ENCODE assay signal across 11 mouse cellular contexts in genomic region chr10:112876655-112877393, GRCm38 (mm10). TPM values are rescaled to one million over a fixed set of nuclear protein-coding genes. Genes with fewer than 3 reads are reported as not detected.
A peak's percentile ranks its signal among the peaks of the same experiment; 100 is the strongest.
DNase-seq lines count a peak whose midpoint lies in the region; ATAC-seq and TF ChIP-seq lines count a peak whose summit lies in the region.
"Had no signal": no experiment of that assay in that cellular context is flagged by ENCODE, and none has a peak within 500 bp of the region (broad histone marks: within the 10 kb centered on the region; RNA-seq: fewer than 3 reads in every experiment).

No protein-coding gene starts in this region.

- H3K4me1 ChIP-seq in hindbrain, embryonic 10.5 days (replicated peaks) = no peaks in the 10 kb centered on the region; the same call in 1 of the 2 replicates
- no peaks in the 10 kb centered on the region for H3K4me1 ChIP-seq in hindbrain, postnatal 0 days (ENCODE audit: insufficient read depth, low read length)
- 0 out of 2 replicates have a peak, but pooled peaks cover 6% of the 10 kb centered on the region for H3K4me1 ChIP-seq in forebrain, embryonic 14.5 days (ENCODE audit: control insufficient read depth, insufficient read depth, low read length)
- peaks cover 4% of the 10 kb centered on the region; the same call in 1 of the 2 replicates for H3K4me1 ChIP-seq in hindbrain, embryonic 15.5 days (replicated peaks)
- peaks cover 7% of the 10 kb centered on the region for H3K4me1 ChIP-seq in neural tube, embryonic 13.5 days (replicated peaks)
- H3K4me1 ChIP-seq: limb, embryonic 13.5 days had no signal

- TF ChIP-seq CTCF in hindbrain, postnatal 0 days (IDR thresholded peaks at IDR 0.05; ENCODE audit: low read depth) = no peak

- WGBS in hindbrain, embryonic 10.5 days = 32% methylated on average over 1 of the region's 1 CpGs
- 16% methylated on average over 1 of the region's 1 CpGs for WGBS in hindbrain, postnatal 0 days
- 44% methylated on average over 1 of the region's 1 CpGs for WGBS in forebrain, embryonic 14.5 days
- WGBS in hindbrain, embryonic 15.5 days = 32% methylated on average over 1 of the region's 1 CpGs
- 9% methylated on average over 1 of the region's 1 CpGs for WGBS in neural tube, embryonic 13.5 days

- no peak for DNase-seq in hindbrain, embryonic 10.5 days (ENCODE audit: low spot score)
- no peak for DNase-seq in hindbrain, postnatal 0 days (ENCODE audit: low spot score)
- peak; percentile 33 for DNase-seq in forebrain, embryonic 14.5 days (ENCODE audit: low spot score)
- DNase-seq in kidney, adult 18-20 months = no peak
- DNase-seq in layer of hippocampus, adult 11-12 months (ENCODE audit: low spot score) = no peak
- no peak for DNase-seq in adrenal gland, adult 8-10 months
- DNase-seq: cerebellum, adult 18-20 months; right cerebral cortex, postnatal 25 days had no signal

- no peaks in the 10 kb centered on the region for H3K27me3 ChIP-seq in hindbrain, embryonic 10.5 days (ENCODE audit: insufficient read depth, poor library complexity, severe bottlenecking)
- no peaks in the 10 kb centered on the region for H3K27me3 ChIP-seq in hindbrain, postnatal 0 days (ENCODE audit: insufficient read depth, low read length)
- no peaks in the 10 kb centered on the region for H3K27me3 ChIP-seq in forebrain, embryonic 14.5 days (replicated peaks; ENCODE audit: control insufficient read depth, insufficient read depth, low read length)
- H3K27me3 ChIP-seq in hindbrain, embryonic 15.5 days = no peaks in the 10 kb centered on the region
- H3K27me3 ChIP-seq in neural tube, embryonic 13.5 days = no peaks in the 10 kb centered on the region
- H3K27me3 ChIP-seq: limb, embryonic 13.5 days had no signal

- no peaks in the 10 kb centered on the region for H3K36me3 ChIP-seq in hindbrain, embryonic 10.5 days
- no peaks in the 10 kb centered on the region for H3K36me3 ChIP-seq in hindbrain, postnatal 0 days (ENCODE audit: insufficient read depth, low read length)
- H3K36me3 ChIP-seq in forebrain, embryonic 14.5 days (ENCODE audit: control insufficient read depth, insufficient read depth, low read length) = no peaks in the 10 kb centered on the region
- no peaks in the 10 kb centered on the region for H3K36me3 ChIP-seq in hindbrain, embryonic 15.5 days
- H3K36me3 ChIP-seq in neural tube, embryonic 13.5 days = no peaks in the 10 kb centered on the region
- H3K36me3 ChIP-seq: limb, embryonic 13.5 days had no signal

- no peaks in the 10 kb centered on the region for H3K9me3 ChIP-seq in hindbrain, embryonic 10.5 days
- no peaks in the 10 kb centered on the region for H3K9me3 ChIP-seq in hindbrain, postnatal 0 days (ENCODE audit: low read length)
- no peaks in the 10 kb centered on the region for H3K9me3 ChIP-seq in forebrain, embryonic 14.5 days (replicated peaks; ENCODE audit: control insufficient read depth, low read length)
- no peaks in the 10 kb centered on the region for H3K9me3 ChIP-seq in hindbrain, embryonic 15.5 days
- no peaks in the 10 kb centered on the region for H3K9me3 ChIP-seq in neural tube, embryonic 13.5 days
- H3K9me3 ChIP-seq: limb, embryonic 13.5 days had no signal

- ATAC-seq in hindbrain, postnatal 0 days = no peak
- peak; percentile 40; the same call in 1 of the 2 replicates for ATAC-seq in forebrain, embryonic 14.5 days
- ATAC-seq in hindbrain, embryonic 15.5 days (ENCODE audit: low FRiP score, low read depth) = 0 out of 2 replicates have a peak, but pooled peaks have one; percentile 59
- peak; percentile 94 for ATAC-seq in neural tube, embryonic 13.5 days (ENCODE audit: low read depth)

- H3K27ac ChIP-seq in hindbrain, embryonic 10.5 days = 0 out of 2 replicates have a peak overlapping the region, but pooled peaks have one; percentile 24
- no peak overlapping the region for H3K27ac ChIP-seq in hindbrain, postnatal 0 days
- H3K27ac ChIP-seq in forebrain, embryonic 14.5 days (ENCODE audit: low read depth, low read length) = no peak overlapping the region
- H3K27ac ChIP-seq in hindbrain, embryonic 15.5 days (replicated peaks) = no peak overlapping the region
- H3K27ac ChIP-seq in neural tube, embryonic 13.5 days (replicated peaks) = peak overlapping the region; percentile 64
- H3K27ac ChIP-seq: limb, embryonic 13.5 days had no signal

- H3K4me2 ChIP-seq in hindbrain, postnatal 0 days (ENCODE audit: low read depth, low read length) = no peak overlapping the region
- no peak overlapping the region for H3K4me2 ChIP-seq in forebrain, embryonic 14.5 days (ENCODE audit: low read length)
- H3K4me2 ChIP-seq in hindbrain, embryonic 15.5 days = no peak overlapping the region
- H3K4me2 ChIP-seq in neural tube, embryonic 13.5 days = no peak overlapping the region
- H3K4me2 ChIP-seq: limb, embryonic 13.5 days had no signal

- no peak overlapping the region for H3K4me3 ChIP-seq in hindbrain, embryonic 10.5 days
- no peak overlapping the region for H3K4me3 ChIP-seq in hindbrain, postnatal 0 days (ENCODE audit: low read length)
- H3K4me3 ChIP-seq in forebrain, embryonic 14.5 days (ENCODE audit: low read depth, low read length) = no peak overlapping the region
- H3K4me3 ChIP-seq in hindbrain, embryonic 15.5 days = no peak overlapping the region
- H3K4me3 ChIP-seq in neural tube, embryonic 13.5 days = no peak overlapping the region
- H3K4me3 ChIP-seq: limb, embryonic 13.5 days had no signal

- H3K9ac ChIP-seq in hindbrain, postnatal 0 days (replicated peaks; ENCODE audit: low read length) = no peak overlapping the region
- no peak overlapping the region for H3K9ac ChIP-seq in forebrain, embryonic 14.5 days (ENCODE audit: low read length)
- no peak overlapping the region for H3K9ac ChIP-seq in hindbrain, embryonic 15.5 days
- no peak overlapping the region for H3K9ac ChIP-seq in neural tube, embryonic 13.5 days
- H3K9ac ChIP-seq: limb, embryonic 13.5 days had no signal

RNA-seq across cellular contexts. Expression of gene Atxn7l3b, which starts 52.0 kb away (rescaled TPM):
- 196 and 210 TPM in 2 replicates for polyA plus RNA-seq in hindbrain, embryonic 10.5 days (2016; fragmentation: Nextera tagmentation; extraction: Ambion mirVana)
- total RNA-seq in hindbrain, postnatal 0 days (2014; rRNA removed) = 178 and 183 TPM in 2 replicates
- polyA plus RNA-seq in hindbrain, postnatal 0 days (2015; fragmentation: Nextera tagmentation; extraction: Ambion mirVana) = 401 and 419 TPM in 2 replicates
- polyA plus RNA-seq in forebrain, embryonic 14.5 days (2014; fragmentation: Nextera tagmentation; extraction: Ambion mirVana) = 264 and 284 TPM in 2 replicates
- 351 and 370 TPM in 2 replicates for polyA plus RNA-seq in hindbrain, embryonic 15.5 days (2015; fragmentation: Nextera tagmentation; extraction: Ambion mirVana)
- polyA plus RNA-seq in neural tube, embryonic 13.5 days (2015; fragmentation: Nextera tagmentation; extraction: Ambion mirVana) = 442 and 447 TPM in 2 replicates
- 10 to 100 TPM; 58.9 to 87.1 (median 64.0) TPM for total RNA-seq in adrenal gland, adult 8-10 months (2022)

Comparison
In these comparisons a context has a peak if more than half of its experiments do, and no peak if none do; other contexts are left out.
1. H3K27ac ChIP-seq: peak in hindbrain, embryonic 10.5 days (single experiment) and neural tube, embryonic 13.5 days (single experiment); none in hindbrain, postnatal 0 days (single experiment), forebrain, embryonic 14.5 days (single experiment) and hindbrain, embryonic 15.5 days (single experiment).